Mouse (Mus musculus) cerebellum, adult 2 months (tissue): ENCODE measurements around the gene 1520401A03Rik. TPM values are rescaled to one million over a fixed set of nuclear protein-coding genes. Genes with fewer than 3 reads are reported as not detected.
"Not testable (repeated sequence)": the region's sequence is repeated elsewhere in the genome, so short reads cannot be mapped to it uniquely, and the experiment has no call there.

ENCODE experiments used
- DNase-seq, 2 experiments: peaks; one replicate each; pipeline ENCODE4 v3.0.0; 2021
- H3K27ac ChIP-seq: fragments of 200-500 bp; 2 replicates; pipeline ENCODE4 v1.5.1; 2012; ENCODE audit warnings: low read length, control low read depth, inconsistent platforms; ENCODE audit not compliant: insufficient read depth
- H3K27me3 ChIP-seq: fragments of 200-500 bp; 2 replicates; pipeline ENCODE4 v1.6.1; 2012; ENCODE audit warnings: inconsistent platforms, mild to moderate bottlenecking, low read length, moderate library complexity; ENCODE audit not compliant: control insufficient read depth, insufficient read depth
- H3K4me1 ChIP-seq: fragments of 200-500 bp; 2 replicates; pipeline ENCODE4 v1.6.1; 2011; ENCODE audit warnings: low read length; ENCODE audit not compliant: control insufficient read depth, insufficient read depth
- H3K4me3 ChIP-seq: fragments of 200-500 bp; replicated peaks from 2 replicates; pipeline ENCODE3; 2011; ENCODE audit warnings: mild to moderate bottlenecking, low read depth, low read length, control low read depth; ENCODE audit not compliant: insufficient read depth
- CTCF ChIP-seq: fragments of 200-500 bp; IDR thresholded peaks from 2 replicates; pipeline ENCODE4 v1.5.1; 2011; ENCODE audit warnings: low read depth, mild to moderate bottlenecking, control low read depth, low read length, moderate library complexity, borderline replicate concordance; ENCODE audit not compliant: insufficient read depth
- POLR2A ChIP-seq: fragments of 200-500 bp; IDR thresholded peaks from 2 replicates; pipeline ENCODE4 v1.6.1; 2011; ENCODE audit warnings: low read length, control low read depth, borderline replicate concordance; ENCODE audit not compliant: insufficient read depth
- WGBS: fragments of 180-500 bp; shearing (Covaris S2); methylation state at CpG from one replicate; pipeline ENCODE4 v1.1.7; 2018; 5-methylcytosine and 5-hydroxymethylcytosine counted together
- polyA plus RNA-seq: library from polyadenylated mRNA; depleted of rRNA; stranded (reverse); fragments of >200 nt; gene quantifications from 2 replicates; pipeline ENCODE4 v1.2.3, GENCODE M21; 2012; rRNA removed

Gene 1520401A03Rik
- polyA plus RNA-seq = 0.64 and 1.1 TPM in 2 replicates

GRCm38 (mm10) chr17:23722376-23723125 is at the start of gene 1520401A03Rik:
Gene 1520401A03Rik (minus strand): TSS chr17:23722783.
- no peak within 1 kb of the TSS for H3K4me3 ChIP-seq
- H3K27ac ChIP-seq = no peak within 1 kb of the TSS
- no peaks in the 10 kb centered on the region for H3K4me1 ChIP-seq
- H3K27me3 ChIP-seq = no peaks in the 10 kb centered on the region
- no peak for TF ChIP-seq POLR2A
- WGBS = 50% methylated on average over 7 of the region's 7 CpGs
- DNase-seq = no peak

GRCm38 (mm10) chr17:23772219-23772556 is 49.6 kb upstream of the 1520401A03Rik start:
- H3K27me3 ChIP-seq, H3K4me1 ChIP-seq, H3K27ac ChIP-seq, DNase-seq: not testable (repeated sequence)
- peak overlapping the region; percentile 63 for H3K4me3 ChIP-seq
- 51% methylated on average over 2 of the region's 2 CpGs for WGBS

DNA sequence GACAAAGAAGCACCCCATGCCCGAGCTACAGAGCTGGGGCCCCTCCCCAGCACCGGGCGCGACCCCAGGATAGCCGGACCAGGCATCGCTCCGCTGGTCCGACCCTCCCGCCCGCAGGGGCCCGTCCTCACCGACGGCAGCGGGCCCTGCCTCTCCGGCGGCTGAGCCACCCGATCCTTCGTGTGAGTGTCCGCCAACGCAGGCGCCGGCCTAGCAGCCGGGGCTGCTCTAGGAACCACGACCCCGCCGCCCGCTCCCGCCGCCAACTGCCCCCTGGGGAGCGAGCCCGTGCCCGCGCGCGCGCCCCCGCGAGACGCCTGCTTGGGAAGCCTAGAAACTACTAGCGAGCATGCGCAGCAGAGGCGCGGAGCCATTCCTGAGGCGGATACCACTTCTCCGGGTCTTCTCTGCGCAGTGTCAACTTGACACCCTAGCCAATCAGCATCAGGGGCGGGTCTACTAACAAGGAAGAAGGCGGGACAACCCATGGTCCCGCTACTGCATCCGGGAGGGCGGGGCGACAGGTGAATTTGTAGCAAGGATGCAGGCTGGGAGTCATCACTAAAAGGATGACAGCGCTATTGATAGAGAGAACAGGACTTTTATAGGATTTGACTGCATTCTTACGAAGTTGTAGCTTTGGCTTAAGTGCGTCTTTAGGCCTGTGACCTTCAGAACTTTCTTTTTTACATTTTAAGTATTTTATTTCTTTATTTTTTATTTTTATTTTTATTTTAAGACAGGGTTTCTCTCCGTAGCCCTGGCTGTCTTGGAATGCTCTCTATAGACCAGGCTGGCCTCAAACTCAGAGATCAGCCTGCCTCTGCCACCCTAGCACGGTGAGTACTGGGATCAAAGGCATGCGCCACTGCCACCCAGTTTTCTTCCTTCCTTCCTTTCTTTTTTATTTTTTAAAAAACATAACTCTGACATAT is 49.0 kb upstream of the 1520401A03Rik start, which contains the start of gene Flywch1:
Gene Flywch1 (minus strand): TSS at position 319 of the 935 bp plus-strand sequence.
- DNase-seq = peak; percentile 99 to 100
- Histone ChIP-seq H3K27ac (peak within 1 kb of the TSS; percentile 64), H3K4me1 (no peaks in the 10 kb centered on the region), H3K27me3 (no peaks in the 10 kb centered on the region), H3K4me3 (peak within 1 kb of the TSS; percentile 88)
- TF ChIP-seq POLR2A (peak; percentile 69), CTCF (no peak)
- 3% methylated on average over 58 of the region's 58 CpGs for WGBS

DNA sequence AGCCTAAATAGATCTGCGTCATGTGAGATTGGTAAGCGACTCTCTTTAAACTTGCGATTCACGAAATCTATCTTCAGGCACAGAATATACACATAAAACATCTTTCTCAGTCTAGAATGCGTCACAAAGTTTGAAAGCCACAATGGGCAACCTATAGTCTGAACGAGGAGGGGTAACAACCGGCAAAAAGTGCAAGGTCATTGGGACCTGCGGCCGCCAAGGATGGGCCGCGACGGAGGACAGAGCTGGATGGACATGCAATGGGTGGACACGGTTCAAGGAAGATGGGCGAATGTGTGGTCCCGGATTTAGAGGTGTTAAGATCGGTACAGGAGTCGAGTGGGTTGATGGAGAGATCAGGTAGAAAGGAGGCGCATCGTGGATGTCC is 48.3 kb upstream of the 1520401A03Rik start:
- TF ChIP-seq POLR2A = no peak
- TF ChIP-seq CTCF = no peak
- peaks cover under 1% of the 10 kb centered on the region; the same call in 1 of the 2 replicates for H3K4me1 ChIP-seq
- H3K27me3 ChIP-seq = no peaks in the 10 kb centered on the region
- peak overlapping the region; percentile 88 for H3K4me3 ChIP-seq
- peak overlapping the region; percentile 64 for H3K27ac ChIP-seq
- no peak for DNase-seq
- under 1% methylated on average over 19 of the region's 19 CpGs for whole genome bisulfite sequencing

DNA sequence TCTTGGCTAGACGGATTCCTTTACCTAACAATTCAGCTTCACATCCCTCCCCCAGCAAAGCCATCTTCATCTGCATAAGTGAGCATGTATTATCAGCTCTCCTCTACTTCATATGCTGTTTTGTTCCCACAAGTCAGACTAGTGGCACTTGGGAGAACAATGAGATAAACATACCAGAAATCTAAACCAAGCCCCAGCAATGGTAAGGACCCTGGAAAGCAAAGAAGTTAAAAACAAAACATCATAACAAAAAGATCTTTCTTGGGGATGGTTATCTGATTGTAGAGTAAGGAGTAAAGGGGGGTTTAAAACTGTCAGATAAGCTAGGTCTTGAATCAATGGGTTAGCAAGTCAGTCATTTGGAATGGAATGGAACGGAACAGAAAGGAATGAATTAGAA is 47.9 kb upstream of the 1520401A03Rik start:
- H3K4me3 ChIP-seq = peak overlapping the region; percentile 88
- no peak for DNase-seq
- WGBS = 8% methylated on average over 2 of the region's 2 CpGs
- TF ChIP-seq POLR2A (no peak), CTCF (no peak)
- no peak overlapping the region; the same call in 1 of the 2 replicates for H3K27ac ChIP-seq
- no peaks in the 10 kb centered on the region for H3K27me3 ChIP-seq
- H3K4me1 ChIP-seq = peaks cover 2% of the 10 kb centered on the region; the same call in 1 of the 2 replicates

- no peaks in the 10 kb centered on the region for H3K27me3 ChIP-seq
- H3K27ac ChIP-seq = 0 out of 2 replicates have a peak overlapping the region, but pooled peaks have one; percentile 2
- H3K4me1 ChIP-seq = peaks cover 22% of the 10 kb centered on the region
- TF ChIP-seq CTCF (no peak), POLR2A (no peak)
- WGBS = 11% methylated on average over 11 of the region's 11 CpGs
- DNase-seq = peak; percentile 62 to 70
- no peak overlapping the region for H3K4me3 ChIP-seq
Measured at GRCm38 (mm10) chr17:23762976-23763375, 40.4 kb upstream of the 1520401A03Rik start.

DNA sequence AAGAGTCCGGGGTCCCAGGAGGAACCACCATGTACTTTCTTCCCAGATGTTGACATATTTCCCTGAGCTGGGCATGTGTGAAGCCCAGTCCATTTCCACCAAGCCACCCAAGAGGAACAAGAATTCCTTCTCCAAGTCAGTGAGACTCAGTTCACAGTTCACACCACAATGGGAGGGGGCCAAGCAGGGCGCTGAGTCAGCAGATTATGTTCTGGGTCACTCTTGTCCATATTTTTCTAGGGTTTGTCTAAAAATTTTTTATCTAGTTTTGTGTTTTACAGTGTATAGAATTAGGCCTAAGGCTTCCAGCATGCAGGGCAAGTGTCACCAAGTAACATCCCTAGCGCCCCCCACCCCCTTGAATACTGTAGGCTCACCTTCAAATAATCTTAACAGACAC is 38.6 kb upstream of the 1520401A03Rik start:
- TF ChIP-seq CTCF = no peak
- no peak for TF ChIP-seq POLR2A
- WGBS = over 99% methylated on average over 3 of the region's 3 CpGs
- Histone ChIP-seq H3K27ac (no peak overlapping the region), H3K4me3 (no peak overlapping the region), H3K4me1 (peaks cover 22% of the 10 kb centered on the region), H3K27me3 (no peaks in the 10 kb centered on the region)
- DNase-seq = no peak

DNA sequence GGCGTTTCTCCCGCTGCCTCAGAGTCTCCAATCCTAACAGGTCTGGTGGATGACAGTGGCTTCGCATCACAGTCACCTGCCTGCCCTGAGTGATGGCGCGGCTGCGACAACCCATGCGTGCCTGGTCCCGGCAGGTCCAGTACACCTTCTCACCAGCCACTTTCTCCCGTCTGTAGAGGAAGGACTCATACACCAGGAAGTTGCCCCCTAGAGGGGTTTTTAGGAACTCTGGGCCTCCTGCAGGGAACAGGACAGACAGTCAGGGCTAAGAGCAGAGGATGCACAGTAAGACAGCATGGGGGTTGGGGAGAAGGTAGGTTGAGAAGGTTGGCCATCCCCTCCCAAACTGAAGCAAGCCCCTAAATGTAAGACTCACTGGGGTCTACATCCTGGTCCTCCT is 37.6 kb upstream of the 1520401A03Rik start:
- Histone ChIP-seq H3K4me1 (peaks cover 20% of the 10 kb centered on the region), H3K27me3 (no peaks in the 10 kb centered on the region), H3K4me3 (no peak overlapping the region), H3K27ac (no peak overlapping the region)
- TF ChIP-seq POLR2A = no peak
- TF ChIP-seq CTCF = no peak
- DNase-seq = no peak
- WGBS = 94% methylated on average over 9 of the region's 9 CpGs
